8 mouse cellular contexts compared by ENCODE assay signal in the genomic region with DNA sequence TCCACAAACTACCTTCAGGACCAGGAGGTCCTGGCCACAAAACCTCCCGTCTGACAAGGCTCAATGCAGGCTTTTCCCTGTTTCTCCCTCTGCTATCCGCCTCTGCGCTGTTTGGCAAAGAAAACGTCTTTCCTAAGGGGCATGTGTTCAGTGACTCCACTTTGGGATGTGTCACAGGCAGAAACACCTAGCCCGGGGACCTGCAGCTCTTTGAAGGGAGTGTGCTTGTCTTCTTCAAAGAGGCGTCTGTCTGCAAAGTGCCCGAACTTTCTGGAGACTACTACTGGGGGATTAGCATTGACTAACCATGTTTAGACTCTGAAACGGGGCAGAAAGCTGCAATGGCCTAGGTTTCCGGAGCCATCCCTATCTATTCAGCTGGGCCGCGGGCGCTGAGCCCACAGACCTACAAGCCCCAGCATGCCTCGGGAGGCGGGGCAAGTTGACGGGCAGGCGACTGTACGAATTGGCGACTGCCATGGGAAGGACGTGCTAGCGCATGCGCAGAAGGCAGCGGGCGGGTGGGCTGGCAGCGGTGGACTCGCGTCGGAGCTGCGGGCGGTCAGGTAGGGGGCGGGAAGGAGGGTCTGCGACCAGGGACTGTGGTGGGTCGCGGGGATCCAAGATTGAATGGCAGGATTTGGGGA. TPM values are rescaled to one million over a fixed set of nuclear protein-coding genes. Genes with fewer than 3 reads are reported as not detected.
DNase-seq lines count a peak whose midpoint lies in the region; ATAC-seq and TF ChIP-seq lines count a peak whose summit lies in the region.

A gene (plus strand): TSS at position 483 of the 647 bp plus-strand sequence.

- 2% methylated on average over 33 of the region's 33 CpGs for WGBS in forebrain, postnatal 0 days
- WGBS in lung, embryonic 15.5 days = 3% methylated on average over 33 of the region's 33 CpGs

- no peaks in the 10 kb centered on the region for H3K4me1 ChIP-seq in ES-E14 (ENCODE audit: control insufficient read depth in 2 of 2, insufficient read depth in 2 of 2, low read length in 2 of 2, poor library complexity in 1 of 2)
- peaks cover 8% of the 10 kb centered on the region; the same call in 1 of the 2 replicates for H3K4me1 ChIP-seq in forebrain, postnatal 0 days (ENCODE audit: insufficient read depth)
- H3K4me1 ChIP-seq in lung, embryonic 15.5 days = peaks cover 18% of the 10 kb centered on the region

- H3K9me3 ChIP-seq in ES-E14 (ENCODE audit: control insufficient read depth, insufficient read depth, low read depth, low read length) = no peaks in the 10 kb centered on the region
- H3K9me3 ChIP-seq in forebrain, postnatal 0 days (ENCODE audit: low read length) = no peaks in the 10 kb centered on the region
- H3K9me3 ChIP-seq in lung, embryonic 15.5 days = no peaks in the 10 kb centered on the region

- in situ Hi-C loops in ES-E14 (cut with MboI; ENCODE audit: low sequenced_read_pairs in 2 of 2, unreplicated experiment in 2 of 2) = no loop called here

- H3K9ac ChIP-seq in ES-E14 (ENCODE audit: insufficient read depth, low read depth, low read length, poor library complexity, severe bottlenecking) = peak within 1 kb of the TSS; percentile 85
- peak within 1 kb of the TSS; percentile 82 for H3K9ac ChIP-seq in forebrain, postnatal 0 days
- peak within 1 kb of the TSS; percentile 76 for H3K9ac ChIP-seq in lung, embryonic 15.5 days

- H3K36me3 ChIP-seq in ES-E14 (ENCODE audit: control insufficient read depth, insufficient read depth, low read length, poor library complexity, severe bottlenecking) = no peaks in the 10 kb centered on the region
- no peaks in the 10 kb centered on the region for H3K36me3 ChIP-seq in forebrain, postnatal 0 days (ENCODE audit: insufficient read depth)
- H3K36me3 ChIP-seq in lung, embryonic 15.5 days = no peaks in the 10 kb centered on the region

- H3K27me3 ChIP-seq in forebrain, postnatal 0 days (ENCODE audit: insufficient read depth, low read length) = no peaks in the 10 kb centered on the region
- no peaks in the 10 kb centered on the region for H3K27me3 ChIP-seq in lung, embryonic 15.5 days

- peak; percentile 98 for ATAC-seq in forebrain, postnatal 0 days
- ATAC-seq in lung, embryonic 15.5 days (ENCODE audit: borderline replicate concordance, extremely low read depth, low FRiP score, low TSS enrichment) = peak; percentile 97

- peak within 1 kb of the TSS; percentile 69 for H3K4me2 ChIP-seq in forebrain, postnatal 0 days (ENCODE audit: low read depth)
- peak within 1 kb of the TSS; percentile 75 for H3K4me2 ChIP-seq in lung, embryonic 15.5 days

- 0 out of 2 replicates have a peak, but pooled peaks have one; percentile 23 for TF ChIP-seq CTCF in forebrain, postnatal 0 days (IDR thresholded peaks at IDR 0.05; ENCODE audit: low read depth)

- H3K27ac ChIP-seq in ES-E14 (ENCODE audit: insufficient read depth, low read depth, low read length, poor library complexity, severe bottlenecking) = 0 out of 2 replicates have a peak within 1 kb of the TSS, but pooled peaks have one; percentile 8
- H3K27ac ChIP-seq in forebrain, postnatal 0 days (ENCODE audit: low read depth, low read length) = peak within 1 kb of the TSS; percentile 89
- H3K27ac ChIP-seq in lung, embryonic 15.5 days = 0 out of 2 replicates have a peak within 1 kb of the TSS, but pooled peaks have one; percentile 43

- H3K4me3 ChIP-seq in ES-E14 (ENCODE audit: insufficient read depth in 1 of 2, low read depth in 1 of 2, low read length in 2 of 2, poor library complexity in 1 of 2, severe bottlenecking in 1 of 2) = peak within 1 kb of the TSS; percentile 84 to 87
- peak within 1 kb of the TSS; percentile 85 for H3K4me3 ChIP-seq in forebrain, postnatal 0 days (ENCODE audit: low read depth, low read length)
- H3K4me3 ChIP-seq in lung, embryonic 15.5 days = peak within 1 kb of the TSS; percentile 81

- peak; percentile 95 for DNase-seq in ES-E14 (ENCODE audit: low read depth, low spot score)
- peak; percentile 98 for DNase-seq in cerebellum, adult 11-12 months
- DNase-seq in forebrain, postnatal 0 days = peak; percentile 99
- DNase-seq in heart, postnatal 4 days = peak; percentile 100
- peak; percentile 95 to 99 for DNase-seq in layer of hippocampus, adult 8-10 months (ENCODE audit: low spot score in 2 of 2)
- peak; percentile 95 for DNase-seq in ovary, adult 18-20 months (ENCODE audit: low spot score)
- peak; percentile 97 for DNase-seq in thymus, postnatal 0 days (ENCODE audit: low spot score)

TF ChIP-seq in ES-E14, 5 proteins besides CTCF, POLR2A, EP300 and RAD21:
- TF ChIP-seq ZNF384 (IDR thresholded peaks at IDR 0.05; ENCODE audit: low read depth, low read length) (no peak), HCFC1 (IDR thresholded peaks at IDR 0.05; ENCODE audit: borderline replicate concordance, insufficient read depth, low read length) (0 out of 2 replicates have a peak, but pooled peaks have one; percentile 45), CHD2 (IDR thresholded peaks at IDR 0.05; ENCODE audit: low read depth, low read length) (no peak), MAFK (IDR thresholded peaks at IDR 0.05; ENCODE audit: insufficient read depth, low read depth, low read length) (no peak)

RNA-seq across cellular contexts. Expression of the gene that starts here (rescaled TPM):
- total RNA-seq in ES-E14 (2012; rRNA removed) = 10.8 and 12.4 TPM in 2 replicates
- total RNA-seq in forebrain, postnatal 0 days (2014; rRNA removed) = 156 and 187 TPM in 2 replicates
- polyA plus RNA-seq in forebrain, postnatal 0 days (2015; fragmentation: Nextera tagmentation; extraction: Ambion mirVana) = 154 and 164 TPM in 2 replicates
- total RNA-seq in heart, postnatal 4 days (2021) = 10 to 100 TPM; 17.5 to 26.2 TPM
- total RNA-seq in layer of hippocampus, adult 8-10 months (2022) = 100 to 1,000 TPM; 201 to 225 (median 206) TPM
- 46.1 and 46.2 TPM in 2 replicates for polyA plus RNA-seq in lung, embryonic 15.5 days (2015; fragmentation: Nextera tagmentation; extraction: Ambion mirVana)
- 14.8 and 18.4 TPM in 2 replicates for polyA plus RNA-seq in thymus, postnatal 0 days (2015; fragmentation: Nextera tagmentation; extraction: Ambion mirVana)

Comparison
In these comparisons a context has a peak if more than half of its experiments do, and no peak if none do; other contexts are left out.
1. Peak in every context shown above with its lines: DNase-seq, ATAC-seq, H3K4me3 ChIP-seq and H3K27ac ChIP-seq.
2. H3K27ac ChIP-seq: peak in every context shown above with its lines; median percentile 89 in forebrain, postnatal 0 days; 43 in lung, embryonic 15.5 days; 8 in ES-E14.